Mouse (Mus musculus) limb, embryonic 11.5 days (tissue): Measurements from ENCODE around the gene Srrt. TPM values are rescaled to one million over a fixed set of nuclear protein-coding genes. Genes with fewer than 3 reads are reported as not detected.

Experiments
- ATAC-seq: fragments of 200-750 bp; cut with Nextera tagmentation; 2 replicates; pipeline ENCODE4 v1.8.0; 2017; ENCODE audit warnings: low read depth; ENCODE audit not compliant: insufficient number of reproducible peaks, low FRiP score, low TSS enrichment
- DNase-seq: peaks from one replicate; pipeline ENCODE4 v3.0.0-alpha.2; 2015; ENCODE audit warnings: low spot score
- H3K27ac ChIP-seq: fragments of 300-500 bp; sonication (generic); replicated peaks from 2 replicates; pipeline ENCODE4 v1.5.1; 2014; ENCODE audit warnings: low read depth, mild to moderate bottlenecking, low read length
- H3K27me3 ChIP-seq: fragments of 300-500 bp; sonication (generic); 2 replicates; pipeline ENCODE4 v1.6.1; 2014; ENCODE audit warnings: mild to moderate bottlenecking, low read length, mixed read lengths; ENCODE audit not compliant: control insufficient read depth, insufficient read depth
- H3K36me3 ChIP-seq: fragments of 300-500 bp; sonication (generic); 2 replicates; pipeline ENCODE4 v1.6.1; 2014; ENCODE audit warnings: mild to moderate bottlenecking, low read length, moderate library complexity, mixed read lengths; ENCODE audit not compliant: control insufficient read depth, insufficient read depth
- H3K4me1 ChIP-seq: fragments of 300-500 bp; sonication (generic); 2 replicates; pipeline ENCODE4 v1.6.1; 2014; ENCODE audit warnings: low read length, mixed read lengths; ENCODE audit not compliant: control insufficient read depth, insufficient read depth
- H3K4me2 ChIP-seq: fragments of 300-500 bp; sonication (generic); 2 replicates; pipeline ENCODE4 v1.6.1; 2014; ENCODE audit warnings: low read depth, mild to moderate bottlenecking, moderate library complexity; ENCODE audit not compliant: severe bottlenecking
- H3K4me3 ChIP-seq: fragments of 300-500 bp; sonication (generic); 2 replicates; pipeline ENCODE4 v1.5.1; 2014; ENCODE audit warnings: low read depth, low read length
- H3K9ac ChIP-seq: fragments of 300-500 bp; sonication (generic); 2 replicates; pipeline ENCODE4 v1.6.1; 2014; ENCODE audit warnings: mild to moderate bottlenecking, low read length
- H3K9me3 ChIP-seq: fragments of 300-500 bp; sonication (generic); 2 replicates; pipeline ENCODE4 v1.6.1; 2016; ENCODE audit warnings: low read length; ENCODE audit not compliant: control insufficient read depth
- WGBS: fragments of 180-500 bp; shearing (Covaris S2); extraction: QIAGEN DNeasy Blood & Tissue Kit; methylation state at CpG from one replicate; pipeline ENCODE4 v1.1.7; 2014; 5-methylcytosine and 5-hydroxymethylcytosine counted together
- polyA plus RNA-seq: library from polyadenylated mRNA; unstranded; fragments of >200 nt; fragmentation: Nextera tagmentation; extraction: Ambion mirVana; gene quantifications from 2 replicates; pipeline ENCODE4 v1.2.1, GENCODE M21; 2014

Srrt gene
- polyA plus RNA-seq, 1 experiment from 2014 or later: 175 TPM

- H3K9me3 ChIP-seq: peaks cover 2% of the 10 kb centered on the region; the same call in 1 of the 2 replicates
- peak overlapping the region; percentile 92 for H3K4me2 ChIP-seq
- H3K36me3 ChIP-seq: peaks cover 18% of the 10 kb centered on the region; the same call in 1 of the 2 replicates
- no peak for DNase-seq
- H3K4me3 ChIP-seq: peak overlapping the region; percentile 71
- peaks cover 27% of the 10 kb centered on the region for H3K4me1 ChIP-seq
- H3K27ac ChIP-seq: peak overlapping the region; percentile 90
- no peaks in the 10 kb centered on the region for H3K27me3 ChIP-seq
- H3K9ac ChIP-seq: peak overlapping the region; percentile 81
- 3% methylated on average over 22 of the region's 22 CpGs for WGBS
- peak; percentile 41 for ATAC-seq
Measured at GRCm38 (mm10) chr5:137313466-137314192, 6.2 kb upstream of the Srrt start.

- Histone ChIP-seq H3K4me2 (peak overlapping the region; percentile 49), H3K27me3 (no peaks in the 10 kb centered on the region), H3K9ac (no peak overlapping the region), H3K36me3 (peaks cover 21% of the 10 kb centered on the region; the same call in 1 of the 2 replicates), H3K4me1 (peaks cover 28% of the 10 kb centered on the region), H3K4me3 (no peak overlapping the region), H3K9me3 (peaks cover 3% of the 10 kb centered on the region; the same call in 1 of the 2 replicates), H3K27ac (no peak overlapping the region)
- DNase-seq: no peak
- WGBS: 96% methylated on average over 4 of the region's 4 CpGs
- no peak for ATAC-seq
Measured at GRCm38 (mm10) chr5:137308356-137308755, 882 bp upstream of the Srrt start.

- Histone ChIP-seq H3K27me3 (no peaks in the 10 kb centered on the region), H3K4me1 (peaks cover 15% of the 10 kb centered on the region), H3K9me3 (peaks cover 3% of the 10 kb centered on the region; the same call in 1 of the 2 replicates), H3K9ac (peak overlapping the region; percentile 88), H3K36me3 (peaks cover 37% of the 10 kb centered on the region), H3K4me3 (peak overlapping the region; percentile 80), H3K27ac (no peak overlapping the region), H3K4me2 (peak overlapping the region; percentile 36)
- 20% methylated on average over 12 of the region's 12 CpGs for WGBS
- ATAC-seq: no peak
- no peak for DNase-seq
Measured at GRCm38 (mm10) chr5:137306439-137307005, 952 bp downstream of the Srrt start.

- Histone ChIP-seq H3K4me1 (peaks cover 15% of the 10 kb centered on the region), H3K27me3 (no peaks in the 10 kb centered on the region), H3K4me2 (peak overlapping the region; percentile 36), H3K9ac (no peak overlapping the region), H3K4me3 (peak overlapping the region; percentile 80), H3K9me3 (peaks cover 3% of the 10 kb centered on the region; the same call in 1 of the 2 replicates), H3K36me3 (peaks cover 41% of the 10 kb centered on the region), H3K27ac (no peak overlapping the region)
- WGBS: 51% methylated on average over 3 of the region's 3 CpGs
- DNase-seq (no peak), ATAC-seq (no peak)
Measured at GRCm38 (mm10) chr5:137305822-137306221, 1.7 kb downstream of the Srrt start.

GRCm38 (mm10) chr5:137304816-137305215 is 2.7 kb downstream of the Srrt start:
- WGBS: 48% methylated on average over 4 of the region's 4 CpGs
- H3K4me2 ChIP-seq: peak overlapping the region; percentile 36; the same call in 1 of the 2 replicates
- H3K27ac ChIP-seq: no peak overlapping the region
- H3K27me3 ChIP-seq: no peaks in the 10 kb centered on the region
- ATAC-seq (no peak), DNase-seq (no peak)
- peaks cover 15% of the 10 kb centered on the region for H3K4me1 ChIP-seq
- H3K9ac ChIP-seq: no peak overlapping the region
- H3K36me3 ChIP-seq: peaks cover 45% of the 10 kb centered on the region
- H3K9me3 ChIP-seq: peaks cover 3% of the 10 kb centered on the region; the same call in 1 of the 2 replicates
- no peak overlapping the region for H3K4me3 ChIP-seq

GRCm38 (mm10) chr5:137304165-137304564 is 3.3 kb downstream of the Srrt start:
- ATAC-seq (no peak), DNase-seq (no peak)
- Histone ChIP-seq H3K4me1 (peaks cover 15% of the 10 kb centered on the region), H3K9ac (no peak overlapping the region), H3K4me3 (no peak overlapping the region), H3K9me3 (peaks cover 3% of the 10 kb centered on the region; the same call in 1 of the 2 replicates), H3K27me3 (no peaks in the 10 kb centered on the region), H3K36me3 (peaks cover 45% of the 10 kb centered on the region), H3K4me2 (no peak overlapping the region), H3K27ac (no peak overlapping the region)
- WGBS: 77% methylated on average over 3 of the region's 3 CpGs

GRCm38 (mm10) chr5:137303609-137304008 is 3.9 kb downstream of the Srrt start:
- no peak overlapping the region for H3K27ac ChIP-seq
- H3K27me3 ChIP-seq: no peaks in the 10 kb centered on the region
- H3K4me3 ChIP-seq: no peak overlapping the region
- peaks cover 43% of the 10 kb centered on the region for H3K36me3 ChIP-seq
- H3K9me3 ChIP-seq: peaks cover under 1% of the 10 kb centered on the region; the same call in 1 of the 2 replicates
- 90% methylated on average over 4 of the region's 4 CpGs for whole genome bisulfite sequencing
- H3K4me1 ChIP-seq: peaks cover 15% of the 10 kb centered on the region
- no peak overlapping the region for H3K4me2 ChIP-seq
- ATAC-seq: no peak
- no peak for DNase-seq
- H3K9ac ChIP-seq: no peak overlapping the region

GRCm38 (mm10) chr5:137301253-137301652 is 6.2 kb downstream of the Srrt start:
- H3K4me3 ChIP-seq: no peak overlapping the region
- DNase-seq (no peak), ATAC-seq (no peak)
- no peak overlapping the region for H3K9ac ChIP-seq
- peaks cover 14% of the 10 kb centered on the region for H3K4me1 ChIP-seq
- no peak overlapping the region for H3K27ac ChIP-seq
- 92% methylated on average over 21 of the region's 21 CpGs for WGBS
- no peaks in the 10 kb centered on the region for H3K9me3 ChIP-seq
- H3K4me2 ChIP-seq: no peak overlapping the region
- no peaks in the 10 kb centered on the region for H3K27me3 ChIP-seq
- peaks cover 60% of the 10 kb centered on the region for H3K36me3 ChIP-seq
